Mouse (Mus musculus): ENCODE results near the gene Shroom3.

- TF ChIP-seq CTCF (IDR thresholded peaks at IDR 0.05; ENCODE audit: control insufficient read depth, insufficient read depth, low read length), result no peak
- TF ChIP-seq POLR2A (IDR thresholded peaks at IDR 0.05; ENCODE audit: borderline replicate concordance, control insufficient read depth, low read depth, low read length), result no peak
Observed at GRCm38 (mm10) chr5:92927667-92928066, 244.4 kb downstream of the Shroom3 start.

Measured in bone marrow, adult 2 months (tissue).